Mouse (Mus musculus) heart, postnatal 36 days (tissue): ENCODE results near the gene Coro6. TPM values are rescaled to one million over a fixed set of nuclear protein-coding genes. Genes with fewer than 3 reads are reported as not detected.
A peak's percentile ranks its signal among the peaks of the same experiment; 100 is the strongest.

Experiments
- DNase-seq, 2 experiments: peaks; one replicate each; pipeline ENCODE4 v3.0.0; 2021 to 2022
- intact Hi-C: fragments of 180-260 bp; cut with DNase I; formaldehyde crosslinking; loops from one replicate; pipeline ENCODE4 v1.15.1; 2025
- total RNA-seq, 2 experiments: library from RNA; stranded (reverse); gene quantifications; 2 replicates each; pipeline ENCODE4 v1.2.3; 2021

The Coro6 gene
- total RNA-seq, 2 experiments from 2014 or later, result 196 to 198 TPM

GRCm38 (mm10) chr11:77491502-77492291 is 29.5 kb downstream of the Coro6 start:
- intact Hi-C loops, result loop anchor here (1.0 to 2.0 kb wide), 2 partner anchors 15 to 139 kb away; no protein-coding TSS in a partner anchor
- peak in 1 of 2 experiments; percentile 61 for DNase-seq

GRCm38 (mm10) chr11:77492311-77492871 is 30.2 kb downstream of the Coro6 start:
- intact Hi-C loops, result no loop called here
- no peak for DNase-seq

GRCm38 (mm10) chr11:77492911-77493332 is 30.7 kb downstream of the Coro6 start:
- DNase-seq, result peak; percentile 91 to 92
- intact Hi-C loops, result no loop called here

- DNase-seq, result peak in 1 of 2 experiments; percentile 62
- intact Hi-C loops, result no loop called here
These were observed 31.5 kb downstream of the Coro6 start, which contains the start of gene Git1 for GRCm38 (mm10) chr11:77493512-77494343. Gene Git1, plus strand, starts transcription at chr11:77493562.

- no peak for DNase-seq
- intact Hi-C loops, result no loop called here
These were observed 32.1 kb downstream of the Coro6 start for GRCm38 (mm10) chr11:77494344-77494676.

- no peak for DNase-seq
- intact Hi-C loops, result no loop called here
These were observed 32.6 kb downstream of the Coro6 start for GRCm38 (mm10) chr11:77494782-77495181.

- no peak for DNase-seq
- intact Hi-C loops, result no loop called here
These were observed 33.3 kb downstream of the Coro6 start for GRCm38 (mm10) chr11:77495507-77495906.

GRCm38 (mm10) chr11:77497341-77497756 is 35.1 kb downstream of the Coro6 start:
- peak; percentile 75 to 76 for DNase-seq
- intact Hi-C loops, result no loop called here

- intact Hi-C loops, result no loop called here
- DNase-seq, result no peak
These were observed 35.6 kb downstream of the Coro6 start for GRCm38 (mm10) chr11:77497851-77498250.

GRCm38 (mm10) chr11:77498261-77499139 is 36.3 kb downstream of the Coro6 start:
- intact Hi-C loops, result no loop called here

GRCm38 (mm10) chr11:77499354-77499753 is 37.1 kb downstream of the Coro6 start:
- intact Hi-C loops, result no loop called here
- DNase-seq, result no peak

More at GRCm38 (mm10) chr11:77498261-77499139, 36.3 kb downstream of the Coro6 start:
- no peak for DNase-seq

- intact Hi-C loops, result loop anchor here (2.0 kb wide), 1 partner anchor 184 kb away; no protein-coding TSS in a partner anchor
- no peak for DNase-seq
These were observed 38.4 kb downstream of the Coro6 start for GRCm38 (mm10) chr11:77500361-77501325.

- DNase-seq, result peak; percentile 80 to 83
- intact Hi-C loops, result loop anchor here (2.0 kb wide), 1 partner anchor 185 kb away; no protein-coding TSS in a partner anchor
These were observed 39.2 kb downstream of the Coro6 start for GRCm38 (mm10) chr11:77501392-77501791.

GRCm38 (mm10) chr11:77501971-77502370 is 39.8 kb downstream of the Coro6 start:
- intact Hi-C loops, result loop anchor here (2.0 kb wide), 1 partner anchor 185 kb away; no protein-coding TSS in a partner anchor
- DNase-seq, result no peak

GRCm38 (mm10) chr11:77502481-77502880 is 40.3 kb downstream of the Coro6 start:
- intact Hi-C loops, result no loop called here
- no peak for DNase-seq

- intact Hi-C loops, result no loop called here
- DNase-seq, result no peak
These were observed 41.3 kb downstream of the Coro6 start for GRCm38 (mm10) chr11:77503511-77503910.

- intact Hi-C loops, result no loop called here
- DNase-seq, result no peak
These were observed 42.2 kb downstream of the Coro6 start for GRCm38 (mm10) chr11:77504377-77504776.

- DNase-seq, result no peak
- intact Hi-C loops, result loop anchor here (5.0 kb wide), 1 partner anchor 127 kb away; no protein-coding TSS in a partner anchor
These were observed 43.2 kb downstream of the Coro6 start for GRCm38 (mm10) chr11:77505291-77505980.
